Mouse (Mus musculus): ENCODE measurements at regions not wholly inside any gene's neighbourhood (a gene's known extent, or its start where the extent isn't known, plus 50 kb on each side); places are given as distances from the start of the nearest gene placed in this dataset.

DNA sequence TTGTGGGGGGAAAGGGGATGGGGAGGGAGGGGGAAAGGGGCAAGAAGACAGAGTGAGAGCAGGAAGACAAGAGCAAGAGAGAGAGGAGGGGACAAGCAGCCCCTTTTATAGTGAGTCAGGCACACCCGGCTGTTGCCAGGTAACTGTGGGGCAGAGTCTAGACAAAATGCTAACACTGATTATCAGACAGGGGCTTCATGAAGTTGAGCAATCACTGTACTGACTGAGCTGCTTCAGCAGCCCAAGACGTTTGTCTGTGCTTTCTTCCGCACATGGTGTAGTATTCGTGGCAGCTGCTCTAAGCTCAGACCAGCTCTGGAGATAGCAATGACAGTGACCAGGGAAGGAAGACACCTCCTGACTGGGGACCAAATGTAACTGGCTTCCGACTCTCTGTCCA is 385.2 kb downstream of the Matn1 start:
- TF ChIP-seq CTCF (IDR thresholded peaks at IDR 0.05; ENCODE audit: control insufficient read depth, insufficient read depth, low read length) (no peak), POLR2A (IDR thresholded peaks at IDR 0.05; ENCODE audit: borderline replicate concordance, control insufficient read depth, low read depth, low read length) (no peak)

All from bone marrow, adult 2 months (tissue).